Mouse (Mus musculus) frontal cortex, adult 2 months (tissue): ENCODE data around the gene Tulp3. TPM values are rescaled to one million over a fixed set of nuclear protein-coding genes. Genes with fewer than 3 reads are reported as not detected.
"Not testable (repeated sequence)": the region's sequence is repeated elsewhere in the genome, so short reads cannot be mapped to it uniquely, and the experiment has no call there.

Source experiments
- DNase-seq, 2 experiments: peaks; one replicate each; pipeline ENCODE4 v3.0.0; 2022; ENCODE audit warnings: low spot score in 1 of 2; ENCODE audit errors: extremely low spot score in 1 of 2
- polyA plus RNA-seq: library from polyadenylated mRNA; depleted of rRNA; stranded (reverse); fragments of >200 nt; gene quantifications from 2 replicates; pipeline ENCODE4 v1.2.3, GENCODE M21; 2012; rRNA removed

Gene Tulp3
- polyA plus RNA-seq: 33.3 and 35.9 TPM in 2 replicates

DNA sequence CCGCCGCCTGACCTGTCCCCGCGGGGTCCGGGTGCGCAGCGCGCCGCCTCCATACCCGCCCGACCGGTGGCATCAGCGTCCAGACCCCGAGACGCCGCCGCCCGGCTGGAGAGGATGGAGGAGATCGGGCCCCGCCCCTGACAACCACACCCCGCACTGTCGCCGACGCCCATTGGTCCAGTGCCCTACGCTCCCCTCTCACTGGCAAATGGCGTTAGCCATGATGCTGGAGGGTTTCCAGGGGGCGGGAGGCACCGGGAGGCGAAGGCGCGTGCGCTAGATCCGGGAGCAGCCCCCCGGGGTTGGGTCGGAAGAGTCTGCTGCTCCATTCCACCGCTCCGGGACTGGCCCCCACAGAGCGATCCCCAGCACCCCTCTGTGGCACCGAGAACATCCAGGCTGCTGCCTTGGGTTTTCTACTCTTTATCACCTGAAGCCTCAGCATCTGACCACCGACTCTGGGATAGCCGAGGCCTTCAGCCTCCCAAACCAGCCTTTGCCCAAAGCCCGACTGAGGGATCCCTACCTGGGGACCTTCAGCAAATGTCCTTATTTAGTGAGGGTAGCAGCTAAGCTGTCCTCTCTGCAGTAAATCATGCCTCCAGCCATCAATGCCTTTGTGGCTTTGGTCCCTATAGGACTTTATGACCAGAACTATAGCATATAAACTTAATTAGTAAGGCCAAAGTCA, at the start of gene Tulp3:
Gene Tulp3 (minus strand): TSS at position 126 of the 691 bp plus-strand sequence.
- DNase-seq: peak; percentile 93 to 98

DNA sequence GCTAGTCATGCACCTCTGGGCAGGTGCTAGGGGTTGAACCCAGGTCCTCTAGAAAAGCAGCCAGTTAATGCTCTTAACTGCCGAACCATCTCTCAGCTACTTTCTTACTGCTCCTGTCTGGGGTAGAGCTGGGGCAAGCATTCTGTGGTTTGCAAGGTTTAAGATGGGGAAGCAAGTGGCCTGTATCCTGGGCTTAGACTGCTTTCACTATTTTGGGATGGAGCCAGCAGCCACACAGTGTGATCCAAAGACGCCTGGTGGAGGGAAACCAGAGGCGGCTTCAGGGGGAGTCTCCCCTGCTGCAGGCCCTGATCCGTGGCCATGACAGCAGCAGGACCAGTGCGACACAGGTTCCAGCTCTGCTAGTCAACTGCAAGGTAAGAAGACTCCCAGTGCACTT, 49.1 kb upstream of the Tulp3 start:
- DNase-seq: no peak

DNA sequence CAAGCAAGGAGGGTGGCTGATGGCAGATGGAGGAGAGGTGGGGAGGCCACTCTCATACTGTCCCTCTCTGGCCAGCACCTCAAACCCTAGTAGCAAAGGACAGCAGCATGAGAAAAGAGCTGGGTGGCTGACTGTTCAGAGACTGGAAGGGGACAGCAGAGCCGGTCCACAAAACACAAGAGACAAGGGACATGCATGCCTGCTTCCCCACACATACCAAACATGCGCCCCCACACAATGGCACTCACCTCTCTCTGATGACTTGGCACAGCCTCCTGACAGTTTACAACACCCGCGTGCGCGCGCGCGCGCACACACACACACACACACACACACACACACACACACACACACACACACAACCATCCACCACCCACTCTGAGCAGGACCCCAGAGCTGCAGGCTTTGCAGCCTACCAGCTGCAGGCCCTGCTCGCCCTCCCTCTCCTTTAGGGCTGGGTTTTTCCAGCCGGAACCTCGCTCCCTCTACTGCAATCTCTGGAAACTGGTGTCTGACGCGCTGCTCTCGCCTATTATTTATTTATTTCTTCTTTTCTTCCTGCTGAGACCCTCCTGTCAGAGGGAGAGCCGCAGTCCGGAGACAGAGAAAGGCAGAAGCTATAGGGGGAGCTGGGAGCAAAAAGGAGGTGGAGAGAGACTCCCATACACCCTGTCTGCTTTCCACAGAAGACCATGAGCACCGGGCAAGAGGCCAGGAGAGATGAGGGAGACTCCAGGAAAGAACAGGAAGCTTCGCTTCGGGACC, 44.0 kb upstream of the Tulp3 start:
- peak in 1 of 2 experiments; percentile 49 for DNase-seq

DNA sequence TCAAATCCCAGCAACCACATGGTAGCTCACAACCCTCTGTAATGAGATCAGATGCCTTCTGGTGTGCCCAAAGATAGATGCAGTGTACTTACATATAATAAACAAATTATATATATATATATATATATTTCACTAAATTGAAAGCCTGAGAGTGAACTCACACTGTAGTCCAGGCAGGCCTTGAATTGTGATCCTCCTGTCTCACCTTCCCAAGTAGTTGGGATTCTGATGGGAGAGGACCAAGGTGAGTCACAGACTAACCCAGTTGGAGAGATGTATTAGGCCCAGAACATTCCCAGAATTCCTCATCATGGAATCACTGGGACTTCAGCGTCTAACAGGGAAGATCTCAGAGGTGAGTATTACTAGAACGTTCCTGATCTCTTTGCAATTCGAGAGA, 43.3 kb upstream of the Tulp3 start, which contains the start of gene Nrip2:
Gene Nrip2 (plus strand): TSS at position 301 of the 400 bp plus-strand sequence.
- DNase-seq: no peak

DNA sequence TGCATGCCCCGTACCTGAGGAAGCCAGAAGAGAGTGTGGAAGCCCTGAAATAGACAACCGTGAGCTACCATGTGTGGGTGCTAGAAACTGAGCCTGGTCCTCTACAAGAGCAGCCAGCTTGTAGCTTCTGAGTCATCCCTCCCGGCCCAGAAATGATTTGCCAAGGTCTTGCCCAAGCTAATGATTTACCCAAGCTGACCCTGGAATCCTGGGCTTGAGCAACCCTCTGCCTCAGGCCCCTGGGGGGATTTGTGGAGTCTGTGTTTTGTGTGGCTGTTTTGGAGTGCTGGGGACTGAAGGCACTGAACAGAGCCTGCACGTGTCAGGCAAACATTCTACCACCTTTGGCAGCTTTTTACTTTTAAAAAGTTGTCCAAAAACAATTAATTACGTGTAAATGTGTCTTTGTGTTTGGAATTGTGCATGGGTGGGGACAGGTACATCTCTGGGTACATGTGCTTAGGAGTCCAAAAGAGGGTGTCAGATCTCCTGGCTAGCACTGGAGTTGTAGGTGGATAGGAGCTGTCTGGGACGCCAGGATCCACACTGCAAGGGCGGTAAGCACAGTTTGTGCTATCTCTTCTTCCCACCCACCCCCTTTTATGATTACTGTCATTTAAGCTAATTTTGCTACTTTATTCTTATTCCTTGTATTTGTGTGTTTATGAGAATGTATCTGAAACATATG, 42.1 kb upstream of the Tulp3 start:
- no peak for DNase-seq

DNA sequence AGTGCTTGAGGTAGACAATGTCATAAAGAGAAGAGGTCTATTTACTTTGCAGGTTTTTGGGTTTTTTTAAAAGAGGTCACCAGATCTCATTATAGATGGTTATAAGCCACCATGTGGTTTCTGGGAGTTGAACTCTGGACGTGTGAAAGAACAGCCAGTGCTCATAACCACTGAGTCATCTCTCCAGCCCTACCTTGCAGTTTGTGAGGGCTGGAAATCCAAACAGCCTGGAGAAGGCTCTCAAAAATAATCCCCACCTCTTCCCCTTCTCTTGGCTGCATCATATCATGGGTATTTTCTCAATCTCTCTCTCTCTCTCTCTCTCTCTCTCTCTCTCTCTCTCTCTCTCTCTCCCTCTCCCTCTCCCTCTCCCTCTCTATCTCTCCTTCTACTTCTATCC, 35.0 kb upstream of the Tulp3 start:
- no peak for DNase-seq

DNA sequence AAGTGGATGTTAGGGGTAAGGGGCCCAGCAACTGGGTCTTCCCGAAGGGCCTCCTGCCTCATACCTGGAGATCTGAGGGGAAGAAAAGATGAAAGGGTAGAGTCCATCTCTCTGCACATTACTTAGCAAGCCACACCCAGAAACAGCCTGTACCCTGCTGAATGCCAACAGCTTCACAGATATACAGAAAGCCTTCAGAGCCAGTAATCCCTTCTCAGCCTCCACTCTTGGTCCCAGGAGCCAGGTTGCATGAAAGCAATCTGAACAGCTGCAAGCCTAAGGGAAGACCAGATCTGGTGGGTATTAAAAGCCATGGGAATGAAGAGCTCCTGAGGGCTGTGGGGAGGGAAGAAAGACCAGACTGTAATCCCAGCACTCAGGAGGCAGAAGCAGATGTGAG, 33.5 kb upstream of the Tulp3 start:
- DNase-seq: no peak

DNA sequence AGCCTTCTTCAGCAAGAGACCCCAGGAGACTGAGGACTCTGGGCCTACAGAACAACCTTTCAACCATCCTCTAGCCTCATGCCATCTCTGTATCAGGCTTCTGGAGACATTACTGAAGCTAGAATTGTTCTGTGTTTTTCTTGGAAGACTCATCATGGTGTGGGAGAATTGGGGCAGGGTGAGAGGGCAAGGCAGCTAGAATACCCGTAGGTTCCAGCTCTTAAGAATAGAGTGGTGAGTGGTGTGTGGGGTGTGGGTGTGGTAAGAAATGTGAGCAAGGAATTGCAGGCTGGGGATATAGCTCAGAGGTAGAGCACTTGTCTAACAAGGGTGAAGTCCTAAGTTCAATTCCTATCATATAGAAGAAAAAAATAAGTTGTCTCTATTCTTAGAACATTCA, 29.4 kb upstream of the Tulp3 start:
- DNase-seq: no peak

DNA sequence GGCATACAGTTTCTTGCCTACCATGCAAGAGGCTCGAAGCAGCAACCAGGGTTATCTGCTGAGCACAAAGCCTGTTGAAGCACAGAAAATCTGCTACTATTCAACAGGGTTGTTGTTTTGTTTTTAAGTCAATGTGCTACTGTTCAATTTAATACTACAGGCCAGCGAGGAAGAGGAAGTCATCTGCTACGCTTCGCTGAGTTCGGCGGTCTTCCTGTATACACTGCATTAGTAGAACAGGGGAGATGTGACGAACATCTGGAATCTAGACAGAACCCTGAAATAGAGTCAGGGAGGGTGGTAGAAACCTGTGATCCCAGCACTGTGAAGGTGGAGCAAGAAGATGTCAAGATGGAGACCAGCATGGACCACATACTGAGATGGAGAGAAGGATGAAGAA, 28.1 kb upstream of the Tulp3 start:
- DNase-seq: no peak

DNA sequence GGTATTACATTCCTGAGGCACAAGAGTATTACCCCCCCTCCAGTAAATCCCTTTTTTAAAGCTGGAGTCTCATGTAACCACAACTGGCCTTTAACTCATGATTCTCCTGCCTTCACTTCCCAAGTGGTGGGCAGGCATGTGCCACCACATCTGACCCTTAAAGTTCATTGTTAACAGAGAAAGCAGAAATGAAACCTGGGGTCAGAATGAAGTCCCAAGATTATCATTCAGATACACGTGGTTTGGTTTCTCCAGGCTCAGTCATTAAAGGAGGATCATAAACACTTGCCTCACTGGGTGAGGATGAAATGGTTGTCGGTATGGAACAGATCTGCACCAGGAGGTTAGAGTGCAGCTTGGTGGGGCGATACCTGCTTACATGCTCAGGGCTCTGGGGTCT, 25.6 kb upstream of the Tulp3 start:
- DNase-seq: no peak

DNA sequence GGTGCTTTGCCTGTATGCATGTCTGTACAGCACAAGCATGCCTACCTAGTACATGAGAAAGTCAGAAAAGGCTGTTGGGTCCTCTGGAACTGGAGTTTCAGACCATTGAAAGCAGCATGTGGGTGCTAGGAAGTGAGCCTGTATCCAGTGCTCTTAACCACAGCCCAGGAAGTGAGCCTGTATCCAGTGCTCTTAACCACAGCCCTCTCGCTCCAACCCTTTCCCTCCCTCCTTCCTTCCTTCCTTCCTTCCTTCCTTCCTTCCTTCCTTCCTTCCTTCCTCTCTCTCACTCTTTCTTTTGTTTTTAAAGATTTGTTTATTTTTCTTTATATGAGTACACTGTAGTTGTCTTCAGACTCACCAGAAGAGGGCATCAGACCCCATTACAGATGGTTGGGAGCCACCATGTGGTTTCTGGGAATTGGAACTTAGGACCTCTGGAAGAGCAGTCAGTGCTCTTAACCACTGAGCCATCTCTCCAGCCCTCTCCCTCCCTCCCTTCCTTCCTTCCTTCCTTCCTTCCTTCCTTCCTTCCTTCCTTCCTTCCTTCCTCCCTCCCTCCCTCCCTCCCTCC, 25.0 kb upstream of the Tulp3 start:
- DNase-seq: not testable (repeated sequence)

DNA sequence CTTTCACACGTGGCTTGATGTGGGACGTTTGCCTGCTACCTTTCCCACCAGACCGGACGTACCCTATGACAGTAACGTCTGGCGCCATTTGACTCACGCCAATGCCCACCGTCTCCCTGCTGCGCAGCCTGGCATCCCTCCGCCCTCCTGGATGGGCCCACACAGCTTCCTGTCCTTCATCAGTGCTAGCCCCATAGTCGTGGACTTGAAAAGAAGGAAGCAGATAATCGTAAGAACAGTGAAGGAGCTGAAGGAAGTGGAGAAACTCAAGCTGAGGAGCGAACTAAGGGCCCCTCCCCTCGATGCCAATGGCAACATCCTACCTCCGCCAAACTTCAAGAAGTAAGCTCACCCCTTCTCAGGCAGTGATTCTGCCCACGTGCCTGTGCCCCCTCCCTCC, 24.0 kb upstream of the Tulp3 start:
- no peak for DNase-seq

DNA sequence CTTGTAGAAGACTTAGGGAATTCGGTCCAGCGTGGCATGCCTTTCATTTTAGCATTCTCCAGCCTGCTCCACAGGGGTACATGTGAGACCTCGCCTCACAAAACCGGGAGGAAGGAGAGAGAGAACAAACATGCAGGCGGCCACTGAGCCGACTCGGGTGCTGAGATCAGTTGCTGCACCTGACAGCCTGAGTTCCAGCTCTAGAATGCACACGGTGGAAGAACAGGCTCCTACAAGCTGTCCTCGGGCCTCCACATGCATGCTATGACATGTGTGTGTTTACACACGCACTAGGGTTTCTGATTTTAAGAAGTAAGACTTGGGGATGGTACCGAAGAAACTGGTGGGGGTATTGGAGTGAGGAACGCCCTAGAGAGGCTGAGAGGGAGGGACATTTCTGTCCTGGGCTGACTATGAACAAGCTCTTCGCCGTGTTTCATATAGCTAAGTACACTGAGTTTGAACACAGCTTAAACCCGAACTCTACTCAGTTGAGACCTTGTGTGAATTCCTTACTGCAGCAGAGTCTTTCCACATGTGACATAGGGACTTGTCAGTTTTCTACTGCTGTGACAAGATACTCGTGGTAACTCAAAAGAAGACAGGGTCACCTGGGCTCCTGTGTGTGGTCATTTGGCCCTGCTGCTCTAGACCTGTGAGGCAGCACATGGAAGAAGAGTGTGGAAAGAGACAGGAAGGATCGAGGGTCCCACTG, 20.9 kb upstream of the Tulp3 start:
- no peak for DNase-seq

DNA sequence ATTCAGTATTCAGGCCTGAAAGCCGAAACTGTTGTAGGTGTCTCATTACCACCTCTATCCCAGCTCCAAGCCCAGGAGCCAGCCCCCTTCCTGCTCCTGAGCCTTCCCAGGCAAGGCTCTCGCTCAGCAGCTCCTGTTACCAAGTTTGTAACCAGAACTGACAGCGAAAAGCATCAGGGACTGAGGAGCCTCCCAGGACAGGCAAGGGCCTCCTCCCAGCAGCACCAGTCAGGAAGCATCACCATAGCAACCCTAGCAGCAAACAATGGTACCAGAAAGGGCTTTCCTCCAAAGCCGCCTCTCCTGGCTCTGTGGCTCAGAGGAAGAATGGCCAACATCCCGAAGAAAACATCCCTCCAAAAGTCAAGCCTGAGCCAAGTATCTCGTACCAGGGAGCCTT, 19.5 kb upstream of the Tulp3 start, which contains the start of the genes Tex52 and Gm44596:
Gene Tex52 (plus strand): TSS at position 265 of the 400 bp plus-strand sequence.
Gene Gm44596 (plus strand): TSS at position 312 of the 400 bp plus-strand sequence.
- DNase-seq: peak in 1 of 2 experiments; percentile 42

DNA sequence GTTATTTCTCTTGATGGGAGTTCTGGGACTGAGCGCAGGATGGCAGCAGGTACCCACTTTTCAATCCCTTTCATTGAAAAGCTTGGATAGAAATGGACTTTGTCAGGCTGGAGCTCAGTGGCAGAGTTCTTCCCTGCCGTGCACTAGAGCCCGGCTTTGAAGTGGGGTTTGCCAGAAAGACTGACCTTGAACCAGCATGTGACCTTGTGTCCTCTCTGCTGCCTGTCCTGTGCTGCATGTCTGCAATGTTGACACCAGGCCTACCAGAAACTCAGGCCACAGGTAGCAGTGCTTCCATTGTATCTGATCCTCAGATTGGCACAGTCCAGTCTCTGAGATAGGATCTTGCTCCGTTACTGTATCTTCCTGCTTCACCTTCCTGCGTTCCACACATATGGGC, 14.4 kb upstream of the Tulp3 start:
- DNase-seq: no peak

DNA sequence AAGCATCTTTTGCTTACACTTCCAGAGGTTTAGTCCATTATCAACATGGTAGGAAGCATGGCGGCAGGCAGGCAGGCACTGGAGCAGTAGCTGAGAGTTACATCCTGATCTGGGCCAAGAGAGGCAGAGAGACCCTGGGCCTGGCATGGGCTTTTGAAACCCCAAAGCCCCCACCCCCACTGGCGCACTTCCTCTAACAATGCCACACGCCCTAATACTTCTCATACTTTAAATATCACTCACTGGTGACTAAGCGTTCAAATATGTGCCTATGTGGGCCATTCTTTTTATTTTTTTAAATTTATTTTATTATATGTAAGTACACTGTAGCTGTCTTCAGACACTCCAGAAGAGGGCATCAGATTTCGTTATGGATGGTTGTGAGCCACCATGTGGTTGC, 10.8 kb upstream of the Tulp3 start:
- no peak for DNase-seq

DNA sequence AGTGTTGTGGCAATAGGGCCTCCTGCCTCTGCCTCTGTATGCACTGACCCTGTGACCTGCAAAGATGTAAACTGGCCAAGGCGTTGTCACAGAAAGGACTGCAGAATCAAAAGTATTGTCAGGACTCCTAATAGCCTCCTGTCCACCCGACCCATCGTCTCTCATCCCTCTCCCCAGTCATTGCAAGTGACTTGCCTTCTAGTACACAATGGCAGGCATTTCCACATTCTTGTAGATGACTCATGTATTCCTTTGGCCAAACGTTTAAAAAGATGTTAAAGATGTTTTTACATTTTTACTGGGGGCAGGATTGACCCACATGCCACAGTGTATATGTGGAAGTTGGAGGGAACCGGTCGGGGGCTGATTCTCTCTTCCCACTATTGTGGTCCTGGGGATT, 9.1 kb upstream of the Tulp3 start:
- no peak for DNase-seq

DNA sequence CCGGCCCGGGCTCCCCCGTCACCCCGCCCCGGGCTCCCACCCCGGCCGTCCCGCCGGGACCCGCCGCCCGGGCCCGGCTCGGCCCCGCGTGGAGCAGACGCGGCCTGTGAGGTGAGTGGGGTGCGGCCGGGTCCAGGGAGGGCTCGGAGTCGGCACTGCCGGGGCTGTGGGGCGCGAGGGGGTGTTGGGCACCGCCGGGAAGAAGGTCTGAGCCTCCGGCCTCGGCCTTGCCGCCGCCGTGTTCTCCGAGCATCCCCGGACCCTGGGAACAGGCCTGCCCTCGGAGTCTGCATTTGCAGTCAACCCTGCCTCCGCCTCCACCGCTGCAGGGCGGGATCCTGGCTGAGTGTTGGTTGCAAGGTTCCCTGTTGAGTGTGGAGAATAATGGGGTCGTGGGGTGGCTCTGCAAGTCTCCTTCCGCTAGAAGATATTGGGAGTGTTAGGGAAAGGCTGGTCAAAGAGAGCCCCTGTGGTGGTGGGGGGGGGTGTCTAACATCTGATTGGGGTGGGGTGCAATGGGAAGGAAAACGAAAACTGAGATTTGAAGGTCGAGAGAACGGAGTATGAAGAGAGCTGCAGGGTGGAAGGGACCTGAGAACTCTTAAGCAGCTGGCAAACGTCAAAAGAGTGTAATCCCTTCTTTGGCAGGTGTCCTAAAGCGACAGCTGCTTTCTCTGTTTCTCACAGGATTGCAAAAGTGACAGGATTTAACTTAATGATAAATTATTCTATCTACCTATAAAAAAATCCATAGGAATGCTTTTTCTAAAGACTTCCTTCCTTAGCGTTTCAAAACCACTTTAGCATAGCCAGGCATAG, 7.6 kb upstream of the Tulp3 start:
- no peak for DNase-seq

DNA sequence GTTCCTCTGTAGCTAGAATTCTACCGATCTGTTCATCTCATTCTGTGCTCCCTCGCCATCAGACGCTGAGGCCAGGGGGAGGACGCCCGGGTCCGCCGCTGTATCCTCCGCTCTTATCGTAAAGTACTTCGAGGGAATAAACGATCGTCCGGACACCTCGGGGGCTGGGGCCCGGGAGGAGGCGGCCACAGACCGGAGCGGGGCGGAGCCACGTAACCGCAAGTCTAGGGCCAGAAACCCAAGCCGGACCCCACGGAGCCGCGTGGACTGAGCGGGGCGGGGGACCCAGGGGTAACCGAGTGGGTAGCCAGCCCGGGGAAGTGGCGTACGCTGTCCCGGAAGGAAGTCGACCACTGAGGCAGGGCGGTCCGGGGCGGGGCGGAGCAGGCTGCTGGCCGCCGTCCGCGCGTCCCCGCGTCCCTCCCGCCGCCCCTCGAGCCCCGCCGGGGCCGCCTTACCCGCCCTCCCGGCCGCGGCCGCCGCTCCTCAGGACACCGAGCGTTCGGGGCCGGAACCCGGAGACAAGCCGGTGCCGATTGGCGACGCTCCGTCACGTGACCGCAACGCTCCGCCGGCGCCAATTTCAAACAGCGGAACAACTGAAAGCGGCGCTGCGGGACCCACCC, 6.8 kb upstream of the Tulp3 start, which contains the start of the genes Rhno1 and Foxm1:
Gene Rhno1 (minus strand): TSS at position 531 of the 626 bp plus-strand sequence.
Gene Foxm1 (plus strand): TSS at position 587 of the 626 bp plus-strand sequence.
- DNase-seq: peak in 1 of 2 experiments; percentile 81
